Mouse (Mus musculus): ENCODE measurements at regions not wholly inside any gene's neighbourhood (a gene's known extent, or its start where the extent isn't known, plus 50 kb on each side); places are given as distances from the start of the nearest gene placed in this dataset.

- Histone ChIP-seq H3K36me3 (replicated peaks in 1 of 2; ENCODE audit: control insufficient read depth in 1 of 2, insufficient read depth in 1 of 2, low read length in 1 of 2) (no peaks in the 10 kb centered on the region), H3K9me3 (replicated peaks; ENCODE audit: low read length) (no peaks in the 10 kb centered on the region), H3K4me3 (replicated peaks in 1 of 3; ENCODE audit: low read depth in 2 of 3, low read length in 2 of 3, poor library complexity in 1 of 3) (no peak overlapping the region), H3K27me3 (replicated peaks) (peaks cover 26% of the 10 kb centered on the region), H3K9ac (ENCODE audit: insufficient read depth, low read depth) (no peak overlapping the region), H3K27ac (ENCODE audit: insufficient read depth, low read depth) (no peak overlapping the region), H3K4me2 (ENCODE audit: insufficient read depth, low read depth, poor library complexity, severe bottlenecking) (no peak overlapping the region), H3K79me2 (replicated peaks; ENCODE audit: control insufficient read depth, extremely low read depth, insufficient read depth, poor library complexity, severe bottlenecking) (no peaks in the 10 kb centered on the region), H3K4me1 (ENCODE audit: control insufficient read depth in 1 of 2, insufficient read depth in 2 of 2) (peaks cover 0 to 21% of the 10 kb centered on the region in 2 experiments; a peak in 2 of 4 replicates)
- no peak for DNase-seq (ENCODE audit: extremely low read depth)
- dilution Hi-C loops (cut with MboI; ENCODE audit: extremely low pct_ligation_motif_present, extremely low pct_unique_long_range_greater_than_20kb, low sequenced_read_pairs) (no loop called here), in situ Hi-C loops (cut with MboI; ENCODE audit: low pct_ligation_motif_present, low pct_unique_long_range_greater_than_20kb, low sequenced_read_pairs) (no loop called here)
- TF ChIP-seq ZC3H11A (IDR thresholded peaks at IDR 0.05; ENCODE audit: low read depth, low read length) (no peak), TCF12 (IDR thresholded peaks at IDR 0.05; ENCODE audit: low read depth, low read length) (no peak), NELFE (IDR thresholded peaks at IDR 0.05; ENCODE audit: low read depth, low read length) (no peak), BHLHE40 (IDR thresholded peaks at IDR 0.05; ENCODE audit: low read depth, low read length) (no peak), TBP (conservative IDR thresholded peaks at IDR 0.05; ENCODE audit: low read depth, low read length) (no peak), EP300 (IDR thresholded peaks at IDR 0.05; ENCODE audit: low read length) (no peak), ELF1 (IDR thresholded peaks at IDR 0.05; ENCODE audit: low read depth, low read length) (no peak), MYC (IDR thresholded peaks at IDR 0.05; ENCODE audit: low read depth, low read length) (no peak), ZNF384 (IDR thresholded peaks at IDR 0.05; ENCODE audit: low read depth, low read length) (no peak), ZKSCAN1 (IDR thresholded peaks at IDR 0.05; ENCODE audit: borderline replicate concordance, low read depth, low read length) (no peak), ETS1 (conservative IDR thresholded peaks at IDR 0.05; ENCODE audit: low read depth, low read length) (no peak), SMC3 (IDR thresholded peaks at IDR 0.05; ENCODE audit: low read depth, low read length) (no peak), UBTF (IDR thresholded peaks at IDR 0.05; ENCODE audit: low read depth, low read length) (no peak), PAX5 (IDR thresholded peaks at IDR 0.05; ENCODE audit: low read length) (no peak), HCFC1 (IDR thresholded peaks at IDR 0.05; ENCODE audit: low read depth, low read length) (no peak)
Measured at GRCm38 (mm10) chr1:73748702-73749101, 375.5 kb downstream of the Tns1 start.

DNA sequence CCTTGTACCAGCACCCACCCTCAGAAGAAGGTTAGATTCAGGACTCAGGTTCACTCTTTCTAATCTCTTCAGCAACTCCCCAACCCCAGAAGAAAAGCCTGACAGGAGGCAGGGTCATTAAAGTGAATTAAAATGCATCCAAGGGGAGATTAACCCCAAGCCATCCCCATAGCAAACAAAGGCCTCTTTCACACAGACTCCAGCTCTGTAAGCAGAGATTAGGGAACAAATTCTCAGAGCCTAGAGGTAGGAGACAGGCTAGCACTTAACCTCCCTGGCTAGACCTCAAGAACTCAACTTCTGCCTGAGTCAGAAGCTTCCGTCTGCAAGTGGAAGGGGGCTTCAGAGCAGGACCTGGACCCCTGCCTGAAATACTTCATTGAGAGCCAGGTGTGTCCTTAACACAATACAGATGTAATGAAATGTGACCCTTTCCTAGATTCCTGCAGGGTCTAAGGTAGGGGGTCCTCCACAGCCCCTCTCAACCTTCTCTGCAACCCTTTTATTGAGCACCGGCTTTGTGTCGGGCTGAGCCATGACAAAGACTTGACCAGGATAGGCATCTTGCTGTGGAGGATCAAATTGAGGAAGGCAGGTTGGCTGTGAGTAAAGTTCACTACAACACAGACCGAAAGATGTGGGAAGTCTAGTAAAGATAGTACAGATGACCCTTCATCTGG, 379.6 kb downstream of the Tns1 start:
- no peak for DNase-seq (ENCODE audit: extremely low read depth)
- dilution Hi-C loops (cut with MboI; ENCODE audit: extremely low pct_ligation_motif_present, extremely low pct_unique_long_range_greater_than_20kb, low sequenced_read_pairs), result no loop called here

More for the DNA sequence above, 379.6 kb downstream of the Tns1 start:
- Histone ChIP-seq H3K27ac (ENCODE audit: insufficient read depth, low read depth) (no peak overlapping the region), H3K9ac (ENCODE audit: insufficient read depth, low read depth) (no peak overlapping the region), H3K9me3 (replicated peaks; ENCODE audit: low read length) (no peaks in the 10 kb centered on the region), H3K4me3 (replicated peaks in 1 of 3; ENCODE audit: low read depth in 2 of 3, low read length in 2 of 3, poor library complexity in 1 of 3) (no peak overlapping the region), H3K36me3 (replicated peaks in 1 of 2; ENCODE audit: control insufficient read depth in 1 of 2, insufficient read depth in 1 of 2, low read length in 1 of 2) (no peaks in the 10 kb centered on the region), H3K27me3 (replicated peaks) (peaks cover 33% of the 10 kb centered on the region), H3K4me1 (ENCODE audit: control insufficient read depth in 1 of 2, insufficient read depth in 2 of 2) (peaks cover 0 to 10% of the 10 kb centered on the region in 2 experiments; a peak in 1 of 4 replicates), H3K79me2 (replicated peaks; ENCODE audit: control insufficient read depth, extremely low read depth, insufficient read depth, poor library complexity, severe bottlenecking) (no peaks in the 10 kb centered on the region), H3K4me2 (ENCODE audit: insufficient read depth, low read depth, poor library complexity, severe bottlenecking) (no peak overlapping the region)
- in situ Hi-C loops (cut with MboI; ENCODE audit: low pct_ligation_motif_present, low pct_unique_long_range_greater_than_20kb, low sequenced_read_pairs), result no loop called here
- no peak for TF ChIP-seq MAFK (IDR thresholded peaks at IDR 0.05; ENCODE audit: insufficient replicate concordance, low read length)
- no peak for TF ChIP-seq CHD1 (IDR thresholded peaks at IDR 0.05; ENCODE audit: low read depth, low read length)
- TF ChIP-seq NELFE (IDR thresholded peaks at IDR 0.05; ENCODE audit: low read depth, low read length), result no peak
- TF ChIP-seq POLR2AphosphoS2 (IDR thresholded peaks at IDR 0.05; ENCODE audit: low read depth, low read length), result no peak
- TF ChIP-seq ZC3H11A (IDR thresholded peaks at IDR 0.05; ENCODE audit: low read depth, low read length), result no peak
- TF ChIP-seq GABPA (IDR thresholded peaks at IDR 0.05; ENCODE audit: insufficient replicate concordance, low read depth, low read length), result no peak
- no peak for TF ChIP-seq MYC (IDR thresholded peaks at IDR 0.05; ENCODE audit: low read depth, low read length)
